Mouse (Mus musculus): Measurements from ENCODE around the gene Ints6. TPM values are rescaled to one million over a fixed set of nuclear protein-coding genes. Genes with fewer than 3 reads are reported as not detected.
A peak's percentile ranks its signal among the peaks of the same experiment; 100 is the strongest.

The Ints6 gene
- polyA plus RNA-seq, 1 experiment, result 4.9 TPM

DNA sequence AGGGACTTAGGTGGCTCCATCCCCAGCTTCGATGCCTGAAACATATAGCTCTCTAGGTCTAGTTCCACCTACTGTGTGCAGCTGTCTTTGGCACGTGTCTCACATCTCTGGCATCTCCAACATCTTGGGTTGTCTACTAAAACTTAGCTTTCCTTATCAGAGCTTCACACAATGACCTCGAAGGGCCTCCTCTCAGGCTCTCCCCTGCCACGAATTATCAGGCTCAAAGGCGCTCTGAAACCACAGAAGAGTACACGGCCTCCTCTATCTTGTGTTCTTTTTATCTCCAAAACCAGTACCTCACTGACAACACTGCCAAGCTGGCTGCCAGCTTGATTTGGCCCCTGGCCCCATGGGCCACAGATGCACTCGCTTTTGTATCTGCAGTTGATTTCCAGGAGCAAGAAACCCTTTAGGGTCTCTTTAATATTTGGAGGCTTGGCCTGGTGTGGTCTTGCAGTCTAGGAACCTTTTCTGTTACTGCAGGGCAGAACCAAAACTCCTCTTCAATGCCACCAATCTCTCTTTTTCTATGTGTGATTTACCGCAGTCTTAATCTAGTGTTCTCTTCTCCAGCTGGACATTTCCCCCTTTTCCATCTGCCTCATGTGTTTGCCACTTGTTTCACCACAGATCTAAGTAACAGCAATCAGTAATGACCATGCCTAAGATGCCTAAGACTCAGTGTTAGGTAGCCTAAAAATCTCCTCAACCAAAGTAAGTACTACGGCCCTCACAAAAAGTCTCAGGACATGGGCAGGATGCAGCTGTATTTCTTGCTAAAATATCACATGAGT lies 19.7 kb upstream of the Ints6 start:
- Histone ChIP-seq H3K4me3 (replicated peaks; ENCODE audit: extremely low read depth, low read depth, low read length) (no peak overlapping the region), H3K4me1 (ENCODE audit: control insufficient read depth, insufficient read depth, low read length) (no peaks in the 10 kb centered on the region)
- no peak for DNase-seq
- TF ChIP-seq CTCF (IDR thresholded peaks at IDR 0.05; ENCODE audit: insufficient read depth, low read length), result no peak
- WGBS, result 69% methylated on average over 9 of the region's 9 CpGs

- no peak overlapping the region for H3K4me3 ChIP-seq (replicated peaks; ENCODE audit: extremely low read depth, low read depth, low read length)
- 84% methylated on average over 9 of the region's 9 CpGs for WGBS
- H3K4me1 ChIP-seq (ENCODE audit: control insufficient read depth, insufficient read depth, low read length), result no peaks in the 10 kb centered on the region
- TF ChIP-seq CTCF (IDR thresholded peaks at IDR 0.05; ENCODE audit: insufficient read depth, low read length) (no peak), POLR2A (IDR thresholded peaks at IDR 0.05; ENCODE audit: borderline replicate concordance, extremely low read depth, low read depth, low read length) (no peak)
- DNase-seq, result no peak
These were observed 17.1 kb upstream of the Ints6 start for GRCm38 (mm10) chr14:62778095-62778494.

- DNase-seq, result no peak
- Histone ChIP-seq H3K4me1 (ENCODE audit: control insufficient read depth, insufficient read depth, low read length) (no peaks in the 10 kb centered on the region), H3K4me3 (replicated peaks; ENCODE audit: extremely low read depth, low read depth, low read length) (no peak overlapping the region)
- WGBS, result 54% methylated on average over 3 of the region's 3 CpGs
- TF ChIP-seq POLR2A (IDR thresholded peaks at IDR 0.05; ENCODE audit: borderline replicate concordance, extremely low read depth, low read depth, low read length) (no peak), CTCF (IDR thresholded peaks at IDR 0.05; ENCODE audit: insufficient read depth, low read length) (no peak)
These were observed 14.1 kb upstream of the Ints6 start for GRCm38 (mm10) chr14:62775034-62775433.

DNA sequence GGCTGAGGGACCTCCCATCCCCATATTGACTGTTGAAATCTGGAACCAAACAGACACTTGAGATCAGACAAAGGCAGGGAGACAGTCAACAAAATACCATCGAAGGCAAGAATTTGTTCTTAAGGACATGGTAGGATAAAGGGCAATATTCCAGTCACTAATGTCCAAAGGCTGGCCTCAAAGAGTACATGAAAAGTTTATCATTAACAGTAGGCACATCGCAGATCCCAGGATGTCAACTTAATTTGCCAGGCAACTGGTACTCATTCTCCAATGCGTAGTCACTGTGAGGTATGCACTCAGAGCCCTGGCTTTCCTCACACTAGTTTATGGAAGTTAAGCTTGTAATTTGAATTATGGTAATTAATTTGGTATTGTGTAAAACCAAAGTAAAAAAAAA lies 13.3 kb upstream of the Ints6 start:
- Histone ChIP-seq H3K4me1 (ENCODE audit: control insufficient read depth, insufficient read depth, low read length) (no peaks in the 10 kb centered on the region), H3K4me3 (replicated peaks; ENCODE audit: extremely low read depth, low read depth, low read length) (no peak overlapping the region)
- WGBS, result 83% methylated on average over 3 of the region's 3 CpGs
- no peak for TF ChIP-seq POLR2A (IDR thresholded peaks at IDR 0.05; ENCODE audit: borderline replicate concordance, extremely low read depth, low read depth, low read length)
- no peak for TF ChIP-seq CTCF (IDR thresholded peaks at IDR 0.05; ENCODE audit: insufficient read depth, low read length)
- DNase-seq, result no peak

DNA sequence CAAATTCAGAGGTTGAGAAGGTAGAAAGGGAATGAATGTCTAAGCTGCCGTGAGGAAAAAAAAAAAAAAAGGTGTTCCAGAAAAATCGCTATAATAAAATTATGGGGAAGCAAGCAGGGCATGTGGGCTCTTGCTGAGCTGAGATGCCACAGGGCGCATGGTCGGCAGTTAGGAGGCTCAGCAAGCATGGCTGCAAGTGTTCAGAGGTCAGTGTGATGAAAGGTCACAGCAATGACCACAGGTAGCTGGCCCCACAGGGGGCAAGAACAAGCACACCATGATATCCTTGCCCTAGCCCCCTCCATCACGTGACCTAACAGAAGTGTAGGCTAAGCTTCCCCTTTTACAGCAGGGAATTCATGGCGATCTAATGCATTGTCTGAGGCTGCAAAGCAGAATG lies 12.8 kb upstream of the Ints6 start:
- no peak for DNase-seq
- WGBS, result 86% methylated on average over 6 of the region's 6 CpGs
- Histone ChIP-seq H3K4me1 (ENCODE audit: control insufficient read depth, insufficient read depth, low read length) (no peaks in the 10 kb centered on the region), H3K4me3 (replicated peaks; ENCODE audit: extremely low read depth, low read depth, low read length) (no peak overlapping the region)
- TF ChIP-seq CTCF (IDR thresholded peaks at IDR 0.05; ENCODE audit: insufficient read depth, low read length) (no peak), POLR2A (IDR thresholded peaks at IDR 0.05; ENCODE audit: borderline replicate concordance, extremely low read depth, low read depth, low read length) (no peak)

DNA sequence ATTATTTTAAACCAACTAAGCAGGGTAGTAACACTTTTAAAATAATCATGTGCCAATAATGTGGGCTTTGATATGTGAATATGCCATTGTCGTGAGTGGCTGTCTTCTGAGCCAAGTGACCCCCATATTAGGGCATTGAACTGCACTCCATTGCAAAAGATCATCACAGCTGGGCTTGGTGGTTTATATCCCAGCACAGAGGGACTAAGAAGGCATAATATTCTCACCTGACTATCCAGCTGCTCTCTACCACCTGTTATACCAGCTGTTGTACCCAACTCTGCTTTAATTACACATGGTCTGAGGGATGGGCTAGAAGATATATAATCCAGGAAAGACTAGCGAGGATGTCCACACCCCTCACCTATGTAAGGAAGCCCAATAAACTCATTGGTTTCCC lies 4.4 kb upstream of the Ints6 start:
- DNase-seq, result no peak
- WGBS, result 54% methylated on average over 2 of the region's 2 CpGs
- Histone ChIP-seq H3K4me1 (ENCODE audit: control insufficient read depth, insufficient read depth, low read length) (peaks cover 2% of the 10 kb centered on the region; the same call in 1 of the 2 replicates), H3K4me3 (replicated peaks; ENCODE audit: extremely low read depth, low read depth, low read length) (no peak overlapping the region)
- TF ChIP-seq POLR2A (IDR thresholded peaks at IDR 0.05; ENCODE audit: borderline replicate concordance, extremely low read depth, low read depth, low read length), result no peak
- TF ChIP-seq CTCF (IDR thresholded peaks at IDR 0.05; ENCODE audit: insufficient read depth, low read length), result no peak

GRCm38 (mm10) chr14:62764371-62764770 lies 3.4 kb upstream of the Ints6 start:
- Histone ChIP-seq H3K4me3 (replicated peaks; ENCODE audit: extremely low read depth, low read depth, low read length) (no peak overlapping the region), H3K4me1 (ENCODE audit: control insufficient read depth, insufficient read depth, low read length) (peaks cover 2% of the 10 kb centered on the region; the same call in 1 of the 2 replicates)
- 27% methylated on average over 5 of the region's 5 CpGs for WGBS
- DNase-seq, result no peak
- TF ChIP-seq CTCF (IDR thresholded peaks at IDR 0.05; ENCODE audit: insufficient read depth, low read length), result 0 out of 2 replicates have a peak, but pooled peaks have one; percentile 13
- no peak for TF ChIP-seq POLR2A (IDR thresholded peaks at IDR 0.05; ENCODE audit: borderline replicate concordance, extremely low read depth, low read depth, low read length)

- no peak for TF ChIP-seq POLR2A (IDR thresholded peaks at IDR 0.05; ENCODE audit: borderline replicate concordance, extremely low read depth, low read depth, low read length)
- no peak for TF ChIP-seq CTCF (IDR thresholded peaks at IDR 0.05; ENCODE audit: insufficient read depth, low read length)
- DNase-seq, result no peak
- Histone ChIP-seq H3K4me1 (ENCODE audit: control insufficient read depth, insufficient read depth, low read length) (peaks cover 2% of the 10 kb centered on the region; the same call in 1 of the 2 replicates), H3K4me3 (replicated peaks; ENCODE audit: extremely low read depth, low read depth, low read length) (peak overlapping the region; percentile 84)
- WGBS, result 3% methylated on average over 11 of the region's 11 CpGs
These were observed 974 bp upstream of the Ints6 start for GRCm38 (mm10) chr14:62761943-62762342.

GRCm38 (mm10) chr14:62760321-62761035 lies 491 bp downstream of the Ints6 start:
- Histone ChIP-seq H3K4me1 (ENCODE audit: control insufficient read depth, insufficient read depth, low read length) (peaks cover 2% of the 10 kb centered on the region; the same call in 1 of the 2 replicates), H3K4me3 (replicated peaks; ENCODE audit: extremely low read depth, low read depth, low read length) (peak overlapping the region; percentile 87)
- WGBS, result under 1% methylated on average over 67 of the region's 68 CpGs
- TF ChIP-seq POLR2A (IDR thresholded peaks at IDR 0.05; ENCODE audit: borderline replicate concordance, extremely low read depth, low read depth, low read length) (no peak), CTCF (IDR thresholded peaks at IDR 0.05; ENCODE audit: insufficient read depth, low read length) (no peak)
- peak; percentile 79 for DNase-seq

Measured in lung, adult 2 months (tissue).